Mouse (Mus musculus): ENCODE data around the gene Frmd7. TPM values are rescaled to one million over a fixed set of nuclear protein-coding genes. Genes with fewer than 3 reads are reported as not detected.

Gene Frmd7
- polyA plus RNA-seq, 1 experiment from 2014 or later, result 0.21 TPM

- Histone ChIP-seq H3K4me2 (ENCODE audit: low read depth, low read length) (no peak overlapping the region), H3K27me3 (replicated peaks; ENCODE audit: control insufficient read depth, insufficient read depth, low read length) (no peaks in the 10 kb centered on the region; the same call in none of the 2 replicates), H3K9ac (ENCODE audit: low read depth, low read length) (no peak overlapping the region), H3K27ac (replicated peaks; ENCODE audit: low read depth, low read length) (no peak overlapping the region), H3K4me1 (ENCODE audit: control insufficient read depth, insufficient read depth, low read length) (no peaks in the 10 kb centered on the region), H3K4me3 (ENCODE audit: low read depth, low read length) (no peak overlapping the region), H3K36me3 (ENCODE audit: control insufficient read depth, insufficient read depth, low read length) (no peaks in the 10 kb centered on the region), H3K9me3 (ENCODE audit: control insufficient read depth, low read length) (no peaks in the 10 kb centered on the region)
- ATAC-seq (ENCODE audit: low read depth) (no peak), DNase-seq (ENCODE audit: low spot score) (no peak)
- WGBS, result 44% methylated on average over 6 of the region's 6 CpGs
Measured at GRCm38 (mm10) chrX:50962955-50963354, 20.4 kb upstream of the Frmd7 start.

GRCm38 (mm10) chrX:50948633-50949032 is 6.1 kb upstream of the Frmd7 start:
- H3K36me3 ChIP-seq (ENCODE audit: control insufficient read depth, insufficient read depth, low read length), result no peaks in the 10 kb centered on the region
- DNase-seq (ENCODE audit: low spot score) (peak; percentile 79), ATAC-seq (ENCODE audit: low read depth) (peak; percentile 78)
- H3K9ac ChIP-seq (ENCODE audit: low read depth, low read length), result no peak overlapping the region
- no peak overlapping the region for H3K4me3 ChIP-seq (ENCODE audit: low read depth, low read length)
- H3K27ac ChIP-seq (replicated peaks; ENCODE audit: low read depth, low read length), result no peak overlapping the region; the same call in 1 of the 2 replicates
- no peaks in the 10 kb centered on the region for H3K4me1 ChIP-seq (ENCODE audit: control insufficient read depth, insufficient read depth, low read length)
- no peak overlapping the region for H3K4me2 ChIP-seq (ENCODE audit: low read depth, low read length)
- H3K27me3 ChIP-seq (replicated peaks; ENCODE audit: control insufficient read depth, insufficient read depth, low read length), result 0 out of 2 replicates have a peak, but pooled peaks cover 8% of the 10 kb centered on the region
- WGBS, result 34% methylated on average over 2 of the region's 2 CpGs
- no peaks in the 10 kb centered on the region for H3K9me3 ChIP-seq (ENCODE audit: control insufficient read depth, low read length)

DNA sequence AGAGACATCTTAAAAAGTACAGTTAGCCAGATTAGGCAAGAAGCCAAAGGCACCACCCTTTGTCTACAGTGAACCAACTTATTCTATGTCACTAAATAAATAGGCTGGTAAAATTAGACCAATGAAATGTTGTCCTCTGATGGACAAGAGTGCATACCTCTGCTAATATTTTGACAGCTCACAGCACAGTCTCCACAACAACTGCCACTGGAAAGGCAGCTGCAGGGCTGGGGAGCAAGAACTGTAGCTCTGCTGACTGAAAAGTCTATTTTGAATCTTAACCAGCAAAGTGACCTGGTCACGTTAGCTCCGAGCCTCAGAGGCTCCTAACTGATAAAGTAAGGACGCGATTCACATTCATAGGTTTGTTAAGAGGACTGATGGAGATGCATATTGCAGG is 5.6 kb upstream of the Frmd7 start:
- no peak overlapping the region; the same call in 1 of the 2 replicates for H3K27ac ChIP-seq (replicated peaks; ENCODE audit: low read depth, low read length)

DNA sequence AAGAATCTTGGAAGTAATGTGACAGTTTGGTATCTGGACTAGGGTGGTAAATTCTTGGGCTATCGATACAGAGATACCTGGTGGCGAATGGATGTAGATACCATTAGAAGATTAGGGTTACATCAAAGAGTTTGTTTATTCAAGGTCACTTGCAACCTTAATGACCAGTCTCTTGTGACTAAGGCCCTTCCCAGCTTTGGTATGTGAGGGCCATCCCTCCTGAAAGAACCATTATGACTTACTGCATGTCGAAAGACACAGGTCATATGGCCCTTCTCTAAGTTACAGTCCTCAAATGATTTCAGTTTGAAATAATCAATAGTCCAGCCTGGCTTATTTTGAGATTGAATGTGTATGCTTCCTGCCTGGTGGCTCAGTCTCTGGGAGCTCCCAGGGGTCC is 5.4 kb downstream of the Frmd7 start:
- no peak overlapping the region for H3K4me2 ChIP-seq (ENCODE audit: low read depth, low read length)
- DNase-seq (ENCODE audit: low spot score) (no peak), ATAC-seq (ENCODE audit: low read depth) (no peak)
- no peaks in the 10 kb centered on the region for H3K4me1 ChIP-seq (ENCODE audit: control insufficient read depth, insufficient read depth, low read length)
- H3K4me3 ChIP-seq (ENCODE audit: low read depth, low read length), result no peak overlapping the region
- WGBS, result 75% methylated on average over 3 of the region's 3 CpGs
- H3K9me3 ChIP-seq (ENCODE audit: control insufficient read depth, low read length), result no peaks in the 10 kb centered on the region
- H3K9ac ChIP-seq (ENCODE audit: low read depth, low read length), result no peak overlapping the region
- H3K36me3 ChIP-seq (ENCODE audit: control insufficient read depth, insufficient read depth, low read length), result no peaks in the 10 kb centered on the region
- H3K27ac ChIP-seq (replicated peaks; ENCODE audit: low read depth, low read length), result no peak overlapping the region
- H3K27me3 ChIP-seq (replicated peaks; ENCODE audit: control insufficient read depth, insufficient read depth, low read length), result peaks cover 6% of the 10 kb centered on the region; the same call in 1 of the 2 replicates

More for the DNA sequence above, 5.6 kb upstream of the Frmd7 start:
- H3K9ac ChIP-seq (ENCODE audit: low read depth, low read length), result no peak overlapping the region
- H3K4me2 ChIP-seq (ENCODE audit: low read depth, low read length), result no peak overlapping the region
- H3K4me1 ChIP-seq (ENCODE audit: control insufficient read depth, insufficient read depth, low read length), result no peaks in the 10 kb centered on the region
- H3K9me3 ChIP-seq (ENCODE audit: control insufficient read depth, low read length), result no peaks in the 10 kb centered on the region
- DNase-seq (ENCODE audit: low spot score), result peak; percentile 31
- H3K4me3 ChIP-seq (ENCODE audit: low read depth, low read length), result no peak overlapping the region
- 70% methylated on average over 4 of the region's 4 CpGs for WGBS
- 0 out of 2 replicates have a peak, but pooled peaks cover 8% of the 10 kb centered on the region for H3K27me3 ChIP-seq (replicated peaks; ENCODE audit: control insufficient read depth, insufficient read depth, low read length)
- no peaks in the 10 kb centered on the region for H3K36me3 ChIP-seq (ENCODE audit: control insufficient read depth, insufficient read depth, low read length)
- peak; percentile 70 for ATAC-seq (ENCODE audit: low read depth)

DNA sequence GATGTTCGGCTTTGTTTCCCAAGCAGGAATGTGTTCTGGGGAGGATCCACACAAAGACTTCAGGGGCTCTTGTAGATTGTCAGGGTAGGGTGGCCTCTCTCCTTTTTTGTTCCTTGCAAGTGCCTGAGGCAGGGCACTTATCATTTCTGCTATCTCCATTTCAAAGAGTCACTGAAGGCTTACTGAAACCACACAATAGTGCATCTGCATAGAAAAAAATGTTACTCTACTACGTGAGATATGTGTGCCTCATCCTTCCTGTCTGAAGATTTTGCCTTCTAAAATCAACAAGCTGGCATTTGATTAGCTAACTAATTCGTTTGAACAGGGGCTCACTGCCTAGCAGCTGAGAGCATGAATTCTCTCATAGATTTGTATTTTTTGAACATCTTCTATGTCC is 12.2 kb downstream of the Frmd7 start:
- DNase-seq (ENCODE audit: low spot score), result no peak
- Histone ChIP-seq H3K4me1 (ENCODE audit: control insufficient read depth, insufficient read depth, low read length) (no peaks in the 10 kb centered on the region), H3K36me3 (ENCODE audit: control insufficient read depth, insufficient read depth, low read length) (no peaks in the 10 kb centered on the region), H3K9ac (ENCODE audit: low read depth, low read length) (no peak overlapping the region), H3K27me3 (replicated peaks; ENCODE audit: control insufficient read depth, insufficient read depth, low read length) (peaks cover 9% of the 10 kb centered on the region), H3K9me3 (ENCODE audit: control insufficient read depth, low read length) (no peaks in the 10 kb centered on the region), H3K27ac (replicated peaks; ENCODE audit: low read depth, low read length) (no peak overlapping the region), H3K4me3 (ENCODE audit: low read depth, low read length) (no peak overlapping the region), H3K4me2 (ENCODE audit: low read depth, low read length) (no peak overlapping the region)
- 56% methylated on average over 3 of the region's 3 CpGs for WGBS
- ATAC-seq (ENCODE audit: low read depth), result no peak

DNA sequence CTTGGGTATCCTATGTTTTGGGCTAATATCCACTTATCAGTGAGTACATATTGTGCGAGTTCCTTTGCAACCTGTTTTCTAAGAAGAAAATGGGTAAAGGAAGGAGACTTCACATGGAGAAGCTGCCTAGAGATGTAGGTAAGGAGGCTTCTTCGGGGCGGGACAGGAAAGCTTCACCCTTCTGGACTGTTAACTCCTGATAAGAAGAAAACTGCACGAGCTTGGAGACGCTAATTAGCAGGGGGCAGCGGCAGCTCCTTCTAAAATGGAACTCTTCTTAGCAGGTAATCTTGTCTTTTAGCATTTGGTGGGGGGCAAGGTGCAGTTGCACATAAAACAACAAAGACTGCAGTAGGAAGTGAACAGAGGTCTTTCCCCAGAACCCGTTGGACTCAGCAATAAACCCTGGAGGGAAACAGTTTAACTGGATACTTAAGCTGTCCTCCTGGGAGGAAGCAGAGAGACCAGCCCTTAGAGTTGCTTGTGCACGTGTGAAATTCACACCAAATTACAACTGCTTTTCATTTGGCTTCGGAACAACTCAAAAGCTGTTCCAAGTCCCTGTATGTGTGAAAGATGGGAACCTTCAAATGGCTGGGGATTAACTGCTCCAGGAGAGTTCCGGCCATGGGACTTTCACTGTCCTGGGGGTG is 15.5 kb downstream of the Frmd7 start:
- peak; percentile 15 for DNase-seq (ENCODE audit: low spot score)
- H3K27me3 ChIP-seq (replicated peaks; ENCODE audit: control insufficient read depth, insufficient read depth, low read length), result peaks cover 9% of the 10 kb centered on the region
- no peak overlapping the region for H3K4me2 ChIP-seq (ENCODE audit: low read depth, low read length)
- H3K9me3 ChIP-seq (ENCODE audit: control insufficient read depth, low read length), result no peaks in the 10 kb centered on the region
- no peak overlapping the region for H3K9ac ChIP-seq (ENCODE audit: low read depth, low read length)
- no peak overlapping the region for H3K4me3 ChIP-seq (ENCODE audit: low read depth, low read length)
- H3K27ac ChIP-seq (replicated peaks; ENCODE audit: low read depth, low read length), result no peak overlapping the region
- WGBS, result 52% methylated on average over 10 of the region's 10 CpGs
- H3K36me3 ChIP-seq (ENCODE audit: control insufficient read depth, insufficient read depth, low read length), result no peaks in the 10 kb centered on the region
- ATAC-seq (ENCODE audit: low read depth), result no peak
- H3K4me1 ChIP-seq (ENCODE audit: control insufficient read depth, insufficient read depth, low read length), result no peaks in the 10 kb centered on the region

DNA sequence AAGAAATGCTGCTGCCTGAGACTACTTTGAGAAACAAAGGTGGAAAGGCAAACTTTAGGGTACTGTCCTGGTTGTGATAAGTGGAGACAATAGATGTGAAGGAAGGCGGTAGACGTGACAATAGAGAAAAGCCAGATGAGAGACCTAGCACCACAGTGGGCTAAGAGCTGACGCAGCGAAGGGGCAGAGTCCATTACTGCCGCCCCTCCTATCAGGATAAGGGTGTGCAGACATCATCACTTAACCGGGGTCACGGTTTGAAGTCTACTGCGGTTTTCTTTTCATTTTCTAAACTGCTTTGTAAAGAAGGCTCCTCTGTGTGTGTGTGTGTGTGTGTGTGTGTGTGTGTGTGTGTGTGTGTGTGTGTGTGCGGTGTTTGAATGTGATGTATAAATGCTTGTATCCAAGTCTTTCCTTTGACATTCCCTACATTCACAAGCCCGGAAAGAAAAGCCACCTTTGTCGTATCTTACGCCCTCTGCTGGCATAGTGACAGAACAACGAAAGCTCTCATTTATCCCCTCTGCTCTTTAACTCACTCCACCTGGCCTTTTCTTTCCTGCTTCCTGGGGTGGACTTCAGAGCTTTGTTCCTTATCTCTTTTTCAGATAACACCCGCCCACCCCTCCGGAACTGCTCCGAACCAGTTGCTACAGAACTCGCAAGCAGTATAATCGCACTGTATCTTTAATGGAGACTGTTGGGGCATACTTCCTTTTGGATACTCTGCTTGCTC is 17.7 kb downstream of the Frmd7 start:
- Histone ChIP-seq H3K4me2 (ENCODE audit: low read depth, low read length) (no peak overlapping the region), H3K4me1 (ENCODE audit: control insufficient read depth, insufficient read depth, low read length) (no peaks in the 10 kb centered on the region), H3K9ac (ENCODE audit: low read depth, low read length) (no peak overlapping the region), H3K27ac (replicated peaks; ENCODE audit: low read depth, low read length) (no peak overlapping the region), H3K4me3 (ENCODE audit: low read depth, low read length) (no peak overlapping the region), H3K9me3 (ENCODE audit: control insufficient read depth, low read length) (no peaks in the 10 kb centered on the region), H3K36me3 (ENCODE audit: control insufficient read depth, insufficient read depth, low read length) (no peaks in the 10 kb centered on the region), H3K27me3 (replicated peaks; ENCODE audit: control insufficient read depth, insufficient read depth, low read length) (peaks cover 4% of the 10 kb centered on the region; the same call in 1 of the 2 replicates)
- 49% methylated on average over 18 of the region's 18 CpGs for WGBS
- no peak for ATAC-seq (ENCODE audit: low read depth)
- peak; percentile 12 for DNase-seq (ENCODE audit: low spot score)

DNA sequence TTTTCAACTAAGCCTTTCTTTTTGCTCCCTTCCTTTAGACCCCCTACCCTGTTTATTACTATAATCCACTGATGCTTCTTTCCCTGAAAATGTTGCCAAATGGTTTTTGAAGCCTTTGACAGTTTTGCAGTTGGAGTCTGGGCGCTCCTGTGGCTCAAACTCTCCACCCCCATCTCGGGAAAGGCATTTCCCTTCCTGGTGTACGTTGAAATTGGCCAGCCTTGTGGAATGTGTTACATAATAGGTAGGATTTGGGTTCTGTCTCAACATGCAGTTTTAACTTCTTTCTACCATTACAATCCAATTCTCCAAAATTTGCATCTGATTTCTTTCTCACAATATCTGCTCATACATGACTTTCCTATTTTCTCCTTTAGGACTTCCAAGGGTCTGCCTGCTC is 23.8 kb downstream of the Frmd7 start:
- Histone ChIP-seq H3K27me3 (replicated peaks; ENCODE audit: control insufficient read depth, insufficient read depth, low read length) (no peaks in the 10 kb centered on the region), H3K27ac (replicated peaks; ENCODE audit: low read depth, low read length) (no peak overlapping the region), H3K4me2 (ENCODE audit: low read depth, low read length) (no peak overlapping the region), H3K4me1 (ENCODE audit: control insufficient read depth, insufficient read depth, low read length) (no peaks in the 10 kb centered on the region), H3K4me3 (ENCODE audit: low read depth, low read length) (no peak overlapping the region), H3K9me3 (ENCODE audit: control insufficient read depth, low read length) (no peaks in the 10 kb centered on the region), H3K9ac (ENCODE audit: low read depth, low read length) (no peak overlapping the region), H3K36me3 (ENCODE audit: control insufficient read depth, insufficient read depth, low read length) (no peaks in the 10 kb centered on the region)
- 26% methylated on average over 3 of the region's 3 CpGs for WGBS
- ATAC-seq (ENCODE audit: low read depth) (no peak), DNase-seq (ENCODE audit: low spot score) (peak; percentile 50)
